Mouse (Mus musculus) heart, embryonic 14.5 days (tissue): ENCODE results near the gene Gmds. TPM values are rescaled to one million over a fixed set of nuclear protein-coding genes. Genes with fewer than 3 reads are reported as not detected.

ENCODE experiments used
- ATAC-seq: fragments of 200-750 bp; cut with Nextera tagmentation; 2 replicates; pipeline ENCODE4 v1.8.0; 2017; ENCODE audit warnings: low read depth, moderate TSS enrichment; ENCODE audit not compliant: insufficient number of reproducible peaks, insufficient read depth, low FRiP score
- H3K27ac ChIP-seq, 2 experiments: fragments of 200-500 bp in 1 of 2; fragments of 300-500 bp in 1 of 2; sonication (generic) in 1 of 2; replicated peaks in 1 of 2; 2 replicates each; pipeline ENCODE4 v1.5.1; 2012 to 2014; ENCODE audit warnings: low read depth in 2 of 2, low read length in 2 of 2, control low read depth in 1 of 2, mild to moderate bottlenecking in 1 of 2, mixed read lengths in 1 of 2; ENCODE audit not compliant: control insufficient read depth in 1 of 2, insufficient read depth in 1 of 2
- H3K27me3 ChIP-seq: fragments of 300-500 bp; sonication (generic); 2 replicates; pipeline ENCODE4 v1.6.1; 2014; ENCODE audit warnings: mild to moderate bottlenecking, low read length, control low read depth; ENCODE audit not compliant: control insufficient read depth, insufficient read depth
- H3K36me3 ChIP-seq: fragments of 300-500 bp; sonication (generic); 2 replicates; pipeline ENCODE4 v1.6.1; 2014; ENCODE audit warnings: mild to moderate bottlenecking, control low read depth, low read length, mixed read lengths; ENCODE audit not compliant: control insufficient read depth, insufficient read depth
- H3K4me1 ChIP-seq, 2 experiments: fragments of 200-500 bp in 1 of 2; fragments of 300-500 bp in 1 of 2; sonication (generic) in 1 of 2; 2 replicates each; pipeline ENCODE4 v1.6.1; 2012 to 2014; ENCODE audit warnings: low read length in 2 of 2, control low read depth in 1 of 2, mixed read lengths in 1 of 2; ENCODE audit not compliant: control insufficient read depth in 2 of 2, insufficient read depth in 2 of 2
- H3K4me2 ChIP-seq: fragments of 300-500 bp; sonication (generic); 2 replicates; pipeline ENCODE4 v1.6.1; 2014; ENCODE audit warnings: mild to moderate bottlenecking, low read length
- H3K4me3 ChIP-seq, 2 experiments: fragments of 200-500 bp in 1 of 2; fragments of 300-500 bp in 1 of 2; sonication (generic) in 1 of 2; 2 replicates each; pipeline ENCODE4 v1.5.1; 2012 to 2014; ENCODE audit warnings: low read length in 2 of 2, mild to moderate bottlenecking in 2 of 2, control low read depth in 1 of 2, low read depth in 1 of 2, moderate library complexity in 1 of 2; ENCODE audit not compliant: control insufficient read depth in 1 of 2, insufficient read depth in 1 of 2
- H3K9ac ChIP-seq: fragments of 300-500 bp; sonication (generic); 2 replicates; pipeline ENCODE4 v1.6.1; 2014; ENCODE audit warnings: mild to moderate bottlenecking, low read length
- H3K9me3 ChIP-seq: fragments of 300-500 bp; sonication (generic); 2 replicates; pipeline ENCODE4 v1.6.1; 2016; ENCODE audit warnings: low read length, control low read depth; ENCODE audit not compliant: control insufficient read depth
- WGBS: fragments of 180-500 bp; shearing (Covaris S2); extraction: QIAGEN DNeasy Blood & Tissue Kit; methylation state at CpG from one replicate; pipeline ENCODE4 v1.1.7; 2014; 5-methylcytosine and 5-hydroxymethylcytosine counted together
- polyA plus RNA-seq: library from polyadenylated mRNA; unstranded; fragments of >200 nt; fragmentation: Nextera tagmentation; extraction: Ambion mirVana; gene quantifications from 2 replicates; pipeline ENCODE4 v1.2.1, GENCODE M21; 2014

The Gmds gene
- polyA plus RNA-seq, 1 experiment from 2014 or later = 28.7 TPM

- Histone ChIP-seq H3K4me2 (no peak overlapping the region), H3K4me1 (peaks cover 2 to 9% of the 10 kb centered on the region in 2 experiments; a peak in 3 of 4 replicates), H3K27ac (no peak overlapping the region), H3K9ac (no peak overlapping the region), H3K9me3 (no peaks in the 10 kb centered on the region), H3K27me3 (peaks cover 4% of the 10 kb centered on the region; the same call in 1 of the 2 replicates), H3K4me3 (no peak overlapping the region), H3K36me3 (no peaks in the 10 kb centered on the region)
- no peak for ATAC-seq
- WGBS = 37% methylated on average over 3 of the region's 3 CpGs
Measured at GRCm38 (mm10) chr13:31827820-31828332, 510.7 kb downstream of the Gmds start.

GRCm38 (mm10) chr13:31827160-31827559 is 511.4 kb downstream of the Gmds start:
- no peak overlapping the region for H3K27ac ChIP-seq
- no peak for ATAC-seq
- H3K27me3 ChIP-seq = peaks cover 4% of the 10 kb centered on the region; the same call in 1 of the 2 replicates
- no peaks in the 10 kb centered on the region for H3K36me3 ChIP-seq
- H3K9ac ChIP-seq = no peak overlapping the region
- H3K4me2 ChIP-seq = no peak overlapping the region
- peaks cover 2 to 14% of the 10 kb centered on the region in 2 experiments; a peak in 3 of 4 replicates for H3K4me1 ChIP-seq
- H3K4me3 ChIP-seq = no peak overlapping the region
- no peaks in the 10 kb centered on the region for H3K9me3 ChIP-seq
- 48% methylated on average over 5 of the region's 5 CpGs for WGBS

- no peak for ATAC-seq
- Histone ChIP-seq H3K4me2 (no peak overlapping the region), H3K9ac (no peak overlapping the region), H3K27ac (no peak overlapping the region), H3K27me3 (peaks cover 4% of the 10 kb centered on the region; the same call in 1 of the 2 replicates), H3K4me3 (no peak overlapping the region), H3K9me3 (no peaks in the 10 kb centered on the region), H3K4me1 (peaks cover 6 to 31% of the 10 kb centered on the region in 2 experiments), H3K36me3 (no peaks in the 10 kb centered on the region)
- 71% methylated on average over 1 of the region's 1 CpGs for WGBS
Measured at GRCm38 (mm10) chr13:31825180-31825579, 513.4 kb downstream of the Gmds start.

GRCm38 (mm10) chr13:31823316-31823715 is 515.2 kb downstream of the Gmds start:
- Histone ChIP-seq H3K36me3 (no peaks in the 10 kb centered on the region), H3K4me2 (no peak overlapping the region), H3K4me3 (no peak overlapping the region), H3K9me3 (no peaks in the 10 kb centered on the region), H3K4me1 (peaks cover 11 to 37% of the 10 kb centered on the region in 2 experiments), H3K27ac (no peak overlapping the region), H3K9ac (no peak overlapping the region), H3K27me3 (peaks cover 10% of the 10 kb centered on the region; the same call in 1 of the 2 replicates)
- WGBS = 50% methylated on average over 5 of the region's 5 CpGs
- ATAC-seq = no peak

- H3K4me2 ChIP-seq = peak overlapping the region; percentile 76
- peak overlapping the region; percentile 27 to 41 for H3K4me3 ChIP-seq
- WGBS = 3% methylated on average over 6 of the region's 6 CpGs
- H3K9ac ChIP-seq = peak overlapping the region; percentile 74
- H3K27ac ChIP-seq = peak overlapping the region; percentile 61 to 74
- no peaks in the 10 kb centered on the region for H3K9me3 ChIP-seq
- no peaks in the 10 kb centered on the region for H3K36me3 ChIP-seq
- H3K4me1 ChIP-seq = peaks cover 12 to 31% of the 10 kb centered on the region in 2 experiments
- ATAC-seq = peak; percentile 64
- H3K27me3 ChIP-seq = peaks cover 22% of the 10 kb centered on the region; the same call in 1 of the 2 replicates
Measured at GRCm38 (mm10) chr13:31821050-31821449, 517.5 kb downstream of the Gmds start.

- Histone ChIP-seq H3K4me3 (peak overlapping the region; percentile 27 to 41), H3K9me3 (no peaks in the 10 kb centered on the region), H3K27ac (peak overlapping the region; percentile 61 to 74), H3K36me3 (no peaks in the 10 kb centered on the region), H3K4me2 (peak overlapping the region; percentile 76), H3K9ac (peak overlapping the region; percentile 74), H3K4me1 (peaks cover 16 to 34% of the 10 kb centered on the region in 2 experiments), H3K27me3 (peaks cover 22% of the 10 kb centered on the region; the same call in 1 of the 2 replicates)
- 2% methylated on average over 16 of the region's 16 CpGs for WGBS
- ATAC-seq = peak; percentile 78
Measured at GRCm38 (mm10) chr13:31820587-31821017, 517.9 kb downstream of the Gmds start.

GRCm38 (mm10) chr13:31819664-31820405 is 518.7 kb downstream of the Gmds start:
- H3K27ac ChIP-seq = peak overlapping the region; percentile 1 to 17; a peak in 2 of 4 replicates
- 35% methylated on average over 14 of the region's 14 CpGs for WGBS
- no peaks in the 10 kb centered on the region for H3K9me3 ChIP-seq
- no peak for ATAC-seq
- no peaks in the 10 kb centered on the region for H3K36me3 ChIP-seq
- peaks cover 17 to 36% of the 10 kb centered on the region in 2 experiments for H3K4me1 ChIP-seq
- no peak overlapping the region for H3K9ac ChIP-seq
- H3K4me3 ChIP-seq = no peak overlapping the region
- peaks cover 18% of the 10 kb centered on the region; the same call in 1 of the 2 replicates for H3K27me3 ChIP-seq
- H3K4me2 ChIP-seq = peak overlapping the region; percentile 76; the same call in 1 of the 2 replicates
